Mouse (Mus musculus) forebrain, postnatal 0 days (tissue): ENCODE measurements around the gene Dnase2b. TPM values are rescaled to one million over a fixed set of nuclear protein-coding genes. Genes with fewer than 3 reads are reported as not detected.

ENCODE experiments used
- ATAC-seq: fragments of 200-750 bp; cut with Nextera tagmentation; 2 replicates; pipeline ENCODE4 v1.8.0; 2017; ENCODE audit warnings: mild to moderate bottlenecking, moderate library complexity
- DNase-seq: peaks from one replicate; pipeline ENCODE4 v3.0.0-alpha.2; 2015
- H3K27ac ChIP-seq: fragments of 300-500 bp; sonication (generic); 2 replicates; pipeline ENCODE4 v1.5.1; 2014; ENCODE audit warnings: low read depth, mild to moderate bottlenecking, antibody characterized with exemption, low read length, moderate library complexity, mixed read lengths
- H3K27me3 ChIP-seq: fragments of 300-500 bp; sonication (generic); 2 replicates; pipeline ENCODE4 v1.6.1; 2014; ENCODE audit warnings: mild to moderate bottlenecking, low read length, mixed read lengths; ENCODE audit not compliant: insufficient read depth
- H3K36me3 ChIP-seq: fragments of 300-500 bp; sonication (generic); 2 replicates; pipeline ENCODE4 v1.6.1; 2014; ENCODE audit warnings: mild to moderate bottlenecking, moderate library complexity; ENCODE audit not compliant: insufficient read depth
- H3K4me1 ChIP-seq: fragments of 300-500 bp; sonication (generic); 2 replicates; pipeline ENCODE4 v1.6.1; 2014; ENCODE audit warnings: antibody characterized with exemption; ENCODE audit not compliant: insufficient read depth
- H3K4me2 ChIP-seq: fragments of 300-500 bp; sonication (generic); 2 replicates; pipeline ENCODE4 v1.6.1; 2014; ENCODE audit warnings: low read depth, mild to moderate bottlenecking, moderate library complexity
- H3K4me3 ChIP-seq: fragments of 300-500 bp; sonication (generic); 2 replicates; pipeline ENCODE4 v1.5.1; 2014; ENCODE audit warnings: low read depth, low read length, mixed read lengths
- H3K9ac ChIP-seq: fragments of 300-500 bp; sonication (generic); 2 replicates; pipeline ENCODE4 v1.6.1; 2014; ENCODE audit warnings: mild to moderate bottlenecking
- H3K9me3 ChIP-seq: fragments of 300-500 bp; sonication (generic); 2 replicates; pipeline ENCODE4 v1.6.1; 2016; ENCODE audit warnings: low read length
- CTCF ChIP-seq: sonication (generic); IDR thresholded peaks from 2 replicates; pipeline ENCODE4 v1.5.1; 2016; ENCODE audit warnings: antibody characterized with exemption, control low read depth, low read depth
- WGBS: fragments of 180-500 bp; shearing (Covaris S2); extraction: QIAGEN DNeasy Blood & Tissue Kit; methylation state at CpG from one replicate; pipeline ENCODE4 v1.1.7; 2014; 5-methylcytosine and 5-hydroxymethylcytosine counted together
- polyA plus RNA-seq: library from polyadenylated mRNA; unstranded; fragments of >200 nt; fragmentation: Nextera tagmentation; extraction: Ambion mirVana; gene quantifications from 2 replicates; pipeline ENCODE4 v1.2.1, GENCODE M21; 2015
- total RNA-seq: library from RNA; depleted of rRNA; stranded (reverse); fragments of >200 nt; gene quantifications from 2 replicates; pipeline ENCODE4 v1.2.3, GENCODE M21; 2014

Dnase2b gene
- total and polyA plus RNA-seq, 2 experiments from 2014 or later, result not detected

- H3K9ac ChIP-seq, result no peak overlapping the region
- no peaks in the 10 kb centered on the region for H3K9me3 ChIP-seq
- ATAC-seq, result no peak
- WGBS, result 86% methylated on average over 2 of the region's 2 CpGs
- no peak for TF ChIP-seq CTCF
- H3K27ac ChIP-seq, result no peak overlapping the region
- no peak overlapping the region for H3K4me3 ChIP-seq
- no peaks in the 10 kb centered on the region for H3K27me3 ChIP-seq
- H3K36me3 ChIP-seq, result no peaks in the 10 kb centered on the region
- H3K4me2 ChIP-seq, result no peak overlapping the region
- 0 out of 2 replicates have a peak, but pooled peaks cover 3% of the 10 kb centered on the region for H3K4me1 ChIP-seq
- no peak for DNase-seq
Observed at GRCm38 (mm10) chr3:146601205-146601604, 14.2 kb downstream of the Dnase2b start.

- Histone ChIP-seq H3K27ac (no peak overlapping the region), H3K9ac (no peak overlapping the region), H3K4me1 (0 out of 2 replicates have a peak, but pooled peaks cover 3% of the 10 kb centered on the region), H3K36me3 (no peaks in the 10 kb centered on the region), H3K4me2 (no peak overlapping the region), H3K4me3 (no peak overlapping the region), H3K27me3 (no peaks in the 10 kb centered on the region), H3K9me3 (no peaks in the 10 kb centered on the region)
- ATAC-seq (no peak), DNase-seq (no peak)
- WGBS, result 84% methylated on average over 6 of the region's 6 CpGs
- TF ChIP-seq CTCF, result no peak
Observed at GRCm38 (mm10) chr3:146599198-146599900, 16.0 kb downstream of the Dnase2b start.

- TF ChIP-seq CTCF, result no peak
- H3K4me1 ChIP-seq, result 0 out of 2 replicates have a peak, but pooled peaks cover 3% of the 10 kb centered on the region
- H3K9ac ChIP-seq, result no peak overlapping the region
- H3K27ac ChIP-seq, result no peak overlapping the region
- DNase-seq, result no peak
- H3K4me2 ChIP-seq, result no peak overlapping the region
- H3K36me3 ChIP-seq, result no peaks in the 10 kb centered on the region
- H3K4me3 ChIP-seq, result no peak overlapping the region
- H3K9me3 ChIP-seq, result no peaks in the 10 kb centered on the region
- WGBS, result 69% methylated on average over 6 of the region's 6 CpGs
- H3K27me3 ChIP-seq, result no peaks in the 10 kb centered on the region
- ATAC-seq, result no peak
Observed at GRCm38 (mm10) chr3:146598411-146598810, 17.0 kb downstream of the Dnase2b start.

GRCm38 (mm10) chr3:146596864-146597263 lies 18.5 kb downstream of the Dnase2b start:
- DNase-seq, result no peak
- no peaks in the 10 kb centered on the region for H3K9me3 ChIP-seq
- H3K27me3 ChIP-seq, result no peaks in the 10 kb centered on the region
- H3K4me2 ChIP-seq, result no peak overlapping the region
- H3K4me3 ChIP-seq, result no peak overlapping the region
- H3K27ac ChIP-seq, result no peak overlapping the region
- H3K9ac ChIP-seq, result no peak overlapping the region
- WGBS, result 86% methylated on average over 7 of the region's 7 CpGs
- no peaks in the 10 kb centered on the region for H3K36me3 ChIP-seq
- ATAC-seq, result no peak
- 0 out of 2 replicates have a peak, but pooled peaks cover 3% of the 10 kb centered on the region for H3K4me1 ChIP-seq
- no peak for TF ChIP-seq CTCF

DNA sequence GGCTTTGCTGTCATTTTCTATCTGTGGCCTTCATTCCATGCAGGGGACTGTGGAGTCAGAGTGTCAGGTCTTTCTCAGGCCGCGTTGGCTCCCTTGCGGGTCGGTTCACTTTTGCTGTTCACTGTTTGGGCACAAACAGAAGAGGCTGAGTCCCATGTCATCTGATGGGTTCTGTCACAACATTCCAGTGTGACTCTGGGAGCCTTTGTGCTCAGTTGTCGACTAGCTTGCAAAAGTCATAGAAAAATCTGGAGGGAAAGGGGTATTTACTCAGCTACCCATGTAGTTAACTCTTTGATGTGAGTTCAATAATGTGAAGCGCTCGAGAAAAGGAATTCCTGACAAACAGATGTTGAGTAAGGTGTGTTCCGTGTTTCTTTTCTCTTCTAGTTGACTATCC lies 19.0 kb downstream of the Dnase2b start:
- no peak for ATAC-seq
- Histone ChIP-seq H3K9ac (no peak overlapping the region), H3K9me3 (no peaks in the 10 kb centered on the region), H3K4me2 (no peak overlapping the region), H3K27me3 (no peaks in the 10 kb centered on the region), H3K4me3 (no peak overlapping the region), H3K36me3 (no peaks in the 10 kb centered on the region), H3K4me1 (0 out of 2 replicates have a peak, but pooled peaks cover 3% of the 10 kb centered on the region), H3K27ac (no peak overlapping the region)
- no peak for DNase-seq
- no peak for TF ChIP-seq CTCF
- WGBS, result 79% methylated on average over 8 of the region's 8 CpGs

GRCm38 (mm10) chr3:146595440-146595839 lies 20.0 kb downstream of the Dnase2b start:
- ATAC-seq, result no peak

GRCm38 (mm10) chr3:146591601-146592000 lies 23.8 kb downstream of the Dnase2b start:
- WGBS, result 40% methylated on average over 2 of the region's 2 CpGs
- no peak for ATAC-seq
- H3K27ac ChIP-seq, result no peak overlapping the region

More at GRCm38 (mm10) chr3:146595440-146595839, 20.0 kb downstream of the Dnase2b start:
- Histone ChIP-seq H3K4me1 (0 out of 2 replicates have a peak, but pooled peaks cover 3% of the 10 kb centered on the region), H3K4me2 (no peak overlapping the region), H3K27me3 (no peaks in the 10 kb centered on the region), H3K27ac (no peak overlapping the region), H3K4me3 (no peak overlapping the region), H3K9ac (no peak overlapping the region), H3K9me3 (no peaks in the 10 kb centered on the region), H3K36me3 (no peaks in the 10 kb centered on the region)
- no peak for DNase-seq
- TF ChIP-seq CTCF, result no peak
- WGBS, result 89% methylated on average over 6 of the region's 6 CpGs

More at GRCm38 (mm10) chr3:146591601-146592000, 23.8 kb downstream of the Dnase2b start:
- H3K4me1 ChIP-seq, result no peaks in the 10 kb centered on the region
- no peaks in the 10 kb centered on the region for H3K9me3 ChIP-seq
- no peak for DNase-seq
- no peak overlapping the region for H3K4me3 ChIP-seq
- TF ChIP-seq CTCF, result no peak
- H3K4me2 ChIP-seq, result no peak overlapping the region
- no peaks in the 10 kb centered on the region for H3K27me3 ChIP-seq
- H3K36me3 ChIP-seq, result no peaks in the 10 kb centered on the region
- H3K9ac ChIP-seq, result no peak overlapping the region
